Mouse (Mus musculus) ovary, adult 18-20 months (tissue): Measurements from ENCODE around the gene Tpk1.
A peak's percentile ranks its signal among the peaks of the same experiment; 100 is the strongest.

Experiments used
- DNase-seq: peaks from one replicate; pipeline ENCODE4 v3.0.0; 2022; ENCODE audit warnings: low spot score, mixed read lengths

Gene Tpk1

GRCm38 (mm10) chr6:43665677-43666546, at the start of gene Tpk1:
Gene Tpk1 (minus strand): TSS chr6:43666278.
- DNase-seq, result peak; percentile 86

DNA sequence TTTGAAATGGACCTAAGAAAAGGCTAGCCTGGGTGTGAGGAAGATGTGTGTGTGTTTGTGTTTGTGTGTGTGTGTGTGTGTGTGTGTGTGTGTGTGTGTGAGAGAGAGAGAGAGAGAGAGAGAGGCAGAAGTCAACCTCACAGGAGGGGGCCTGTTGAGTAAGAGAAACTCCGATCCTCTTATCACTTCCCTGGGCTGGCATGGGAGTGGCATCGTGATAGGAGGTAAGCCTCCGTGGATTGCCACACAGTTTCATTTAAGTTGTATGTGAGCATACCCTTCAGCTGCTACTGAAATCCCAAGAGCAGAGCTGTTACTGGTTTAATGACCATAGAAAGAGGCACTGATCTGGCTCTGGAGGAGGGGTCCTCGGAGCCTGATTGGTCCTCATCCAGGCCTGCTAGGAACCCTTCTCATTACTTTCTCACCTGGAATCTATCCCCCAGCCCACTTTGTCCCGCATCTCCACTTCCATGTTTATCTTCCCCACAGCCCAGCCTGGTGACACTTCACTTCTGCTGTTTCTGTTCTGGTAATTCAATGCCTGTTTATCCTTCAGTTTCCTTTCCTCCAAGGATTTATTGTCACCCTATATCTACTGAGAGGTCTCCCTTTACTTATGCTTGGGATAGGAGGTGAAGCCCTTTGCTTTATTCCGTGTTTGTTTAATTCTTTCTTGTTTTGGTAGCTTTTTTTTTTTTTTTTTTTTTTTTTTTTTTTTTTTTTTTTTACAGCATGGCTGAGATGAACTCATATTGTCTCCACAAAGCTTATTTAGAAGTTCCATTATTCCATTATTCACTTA, 36.9 kb upstream of the Tpk1 start:
- DNase-seq, result no peak

DNA sequence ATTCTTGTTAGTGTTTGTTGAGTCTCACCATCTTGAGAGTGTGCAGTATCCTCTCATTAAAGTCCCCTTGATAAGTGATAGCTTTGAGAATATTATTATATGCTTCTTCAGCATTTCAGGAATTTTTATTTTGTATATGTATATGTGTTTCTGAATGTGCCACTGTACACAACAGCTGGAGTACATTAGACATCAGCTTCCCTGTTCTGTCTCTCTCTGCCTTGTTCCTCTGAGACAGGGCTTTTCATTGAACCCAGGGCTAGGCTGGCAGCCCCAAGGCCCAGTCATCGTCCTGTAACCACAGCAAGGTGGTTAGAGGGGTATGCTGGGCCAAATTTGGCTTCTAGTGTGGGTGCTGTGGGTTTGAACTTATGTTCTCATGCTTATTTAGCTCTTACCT, 25.8 kb upstream of the Tpk1 start:
- DNase-seq, result no peak

GRCm38 (mm10) chr6:43685985-43686384, 19.9 kb upstream of the Tpk1 start:
- DNase-seq, result no peak

DNA sequence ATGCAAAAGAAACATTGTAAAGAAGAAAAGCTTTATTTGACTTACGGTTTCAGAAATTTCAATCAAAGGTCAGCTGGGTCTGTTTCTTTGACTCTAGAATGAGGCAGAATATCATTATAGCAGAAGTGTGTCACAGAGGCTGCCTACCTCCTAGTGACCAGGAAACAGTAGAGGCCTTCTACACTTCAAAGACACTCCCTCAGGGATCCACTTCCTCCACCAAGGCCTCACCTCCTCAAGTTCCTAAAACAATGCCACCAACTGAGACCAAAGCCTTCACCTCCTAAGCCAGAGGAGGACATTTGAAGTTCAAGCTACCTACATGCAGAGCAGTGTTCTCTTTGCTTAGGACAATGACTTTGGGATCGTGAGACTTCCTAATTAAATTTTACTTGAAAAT, 16.5 kb upstream of the Tpk1 start:
- no peak for DNase-seq

- no peak for DNase-seq
These were observed 12.7 kb upstream of the Tpk1 start for GRCm38 (mm10) chr6:43678689-43679212.

DNA sequence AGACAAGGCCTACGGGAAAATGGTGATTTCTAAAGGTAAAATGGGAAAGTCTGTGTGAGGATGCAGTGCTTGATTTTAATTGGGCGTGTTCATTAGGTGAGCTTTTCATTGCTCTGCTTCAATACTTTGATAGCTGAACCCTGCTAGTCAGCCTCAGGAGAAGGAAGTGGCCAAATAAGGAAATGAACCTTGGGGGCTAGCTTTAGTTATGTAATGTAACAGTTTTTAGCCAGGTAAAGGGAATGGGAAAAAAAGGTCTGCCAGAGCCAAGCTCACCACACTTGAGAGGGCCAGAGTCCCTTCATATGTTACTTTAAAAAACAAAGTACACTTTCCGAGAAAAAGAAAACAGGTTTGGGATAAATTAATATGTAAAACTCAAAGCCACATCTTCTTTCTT, 11.5 kb upstream of the Tpk1 start:
- DNase-seq, result no peak

DNA sequence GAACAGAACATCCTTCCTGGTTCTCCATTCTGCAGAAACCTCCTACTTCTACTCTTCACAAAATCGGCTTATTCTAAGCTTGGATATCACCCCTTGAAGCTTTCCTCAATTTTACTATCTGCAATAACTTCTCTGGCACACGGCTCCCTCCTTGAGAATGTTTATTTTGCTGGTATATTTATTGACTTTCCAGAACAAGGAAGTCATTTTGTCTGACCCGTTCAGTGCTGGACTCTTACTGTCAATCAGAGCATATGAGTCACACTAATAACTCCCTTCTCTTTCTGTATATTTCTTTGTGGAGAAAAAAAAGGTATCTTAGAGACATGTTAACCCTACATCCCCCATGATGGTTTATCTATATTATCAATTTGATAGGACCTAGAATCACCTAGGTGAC, 10.1 kb upstream of the Tpk1 start:
- no peak for DNase-seq

GRCm38 (mm10) chr6:43674986-43675760, 9.1 kb upstream of the Tpk1 start:
- no peak for DNase-seq

GRCm38 (mm10) chr6:43670939-43671338, 4.9 kb upstream of the Tpk1 start:
- DNase-seq, result no peak

DNA sequence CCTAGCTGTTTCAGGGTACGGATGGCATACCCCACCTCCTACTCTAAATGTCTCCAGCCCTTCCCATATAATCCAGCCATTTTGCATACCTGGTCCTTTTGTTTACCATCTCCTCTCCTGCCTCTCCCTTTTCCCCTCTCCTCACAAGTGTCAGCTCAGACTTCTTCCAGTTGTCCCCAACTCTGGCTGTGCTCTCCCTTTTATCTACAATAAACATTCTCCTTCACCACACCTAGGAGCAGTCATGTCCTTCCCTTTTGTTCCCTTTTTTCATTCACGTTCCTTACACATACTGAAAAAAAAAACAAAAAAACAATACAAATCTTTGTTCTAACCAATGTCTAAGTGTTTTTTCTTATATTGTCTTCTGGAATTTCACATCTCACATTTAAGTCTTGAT, 1.6 kb upstream of the Tpk1 start:
- no peak for DNase-seq

GRCm38 (mm10) chr6:43666611-43667400, 728 bp upstream of the Tpk1 start:
- no peak for DNase-seq

GRCm38 (mm10) chr6:43661822-43662221, 4.3 kb downstream of the Tpk1 start:
- no peak for DNase-seq

- DNase-seq, result no peak
These were observed 7.8 kb downstream of the Tpk1 start for GRCm38 (mm10) chr6:43658290-43658689.

DNA sequence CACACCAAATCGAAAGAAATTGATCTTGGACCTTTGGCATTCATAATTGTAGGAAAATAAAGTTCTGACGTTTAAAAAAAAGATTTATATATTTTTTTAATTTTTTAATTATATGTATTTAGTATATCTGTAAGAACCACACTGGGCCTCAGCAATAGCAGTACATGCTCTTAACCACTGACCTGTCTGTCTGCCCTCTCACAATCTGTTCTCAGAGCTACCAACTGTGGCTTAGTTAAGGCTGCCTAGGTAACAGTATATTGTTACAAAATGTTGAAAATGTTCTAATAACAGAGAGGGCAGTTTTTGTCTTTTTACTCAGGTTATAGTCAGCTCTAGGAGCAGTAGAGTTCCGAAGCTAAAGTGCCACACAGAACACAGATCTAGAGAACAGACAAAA, 8.2 kb downstream of the Tpk1 start:
- DNase-seq, result no peak

DNA sequence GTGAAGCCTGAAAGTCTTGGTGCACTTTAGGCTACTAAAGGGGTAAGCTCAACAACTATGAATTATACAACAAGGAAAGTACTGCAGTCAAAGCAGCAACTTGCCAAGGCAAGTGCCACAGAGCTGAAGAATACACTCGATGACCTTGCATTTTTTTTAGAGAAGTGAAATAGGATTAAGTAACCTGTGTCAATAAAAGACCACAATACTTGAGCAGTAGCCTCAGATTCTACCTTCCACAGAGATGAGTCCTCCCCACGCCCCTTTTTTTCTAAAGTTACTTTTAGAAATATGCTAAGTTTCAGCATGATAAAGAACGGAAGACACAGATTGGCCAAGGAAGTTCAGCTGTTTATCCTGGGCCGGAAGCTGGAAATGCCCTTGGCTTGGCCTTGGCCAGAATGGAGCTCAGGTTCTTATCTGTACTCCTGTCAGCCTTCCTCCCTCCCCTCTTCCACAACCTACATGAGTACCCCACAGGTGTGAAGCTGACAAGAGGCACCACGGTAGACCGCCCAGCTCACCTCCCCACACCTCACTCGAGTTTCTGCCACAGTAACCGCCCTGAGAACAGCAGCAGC, 11.1 kb downstream of the Tpk1 start:
- no peak for DNase-seq

DNA sequence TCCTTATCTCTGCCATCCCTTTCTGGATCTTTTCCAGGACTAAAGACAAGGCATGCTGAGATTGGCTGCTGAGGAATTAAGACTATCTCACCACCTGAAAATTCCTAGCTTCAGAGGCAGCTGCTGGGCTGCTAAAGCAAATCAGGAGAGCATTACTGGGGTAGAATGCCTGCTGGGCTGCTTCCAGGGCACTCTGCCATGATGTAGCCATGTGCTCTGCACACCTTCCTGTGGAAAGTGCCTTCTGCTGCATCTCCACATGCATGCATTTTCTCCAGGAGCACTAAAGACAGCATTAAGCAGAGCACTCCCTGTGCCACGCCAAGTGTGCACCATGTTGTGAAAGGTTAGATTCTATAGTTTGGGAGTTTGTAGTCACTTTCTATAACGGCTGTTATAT, 16.6 kb downstream of the Tpk1 start:
- no peak for DNase-seq

- DNase-seq, result no peak
These were observed 20.4 kb downstream of the Tpk1 start for GRCm38 (mm10) chr6:43645674-43646073.

GRCm38 (mm10) chr6:43645105-43645504, 21.0 kb downstream of the Tpk1 start:
- DNase-seq, result no peak

GRCm38 (mm10) chr6:43643718-43644117, 22.4 kb downstream of the Tpk1 start:
- DNase-seq, result no peak

DNA sequence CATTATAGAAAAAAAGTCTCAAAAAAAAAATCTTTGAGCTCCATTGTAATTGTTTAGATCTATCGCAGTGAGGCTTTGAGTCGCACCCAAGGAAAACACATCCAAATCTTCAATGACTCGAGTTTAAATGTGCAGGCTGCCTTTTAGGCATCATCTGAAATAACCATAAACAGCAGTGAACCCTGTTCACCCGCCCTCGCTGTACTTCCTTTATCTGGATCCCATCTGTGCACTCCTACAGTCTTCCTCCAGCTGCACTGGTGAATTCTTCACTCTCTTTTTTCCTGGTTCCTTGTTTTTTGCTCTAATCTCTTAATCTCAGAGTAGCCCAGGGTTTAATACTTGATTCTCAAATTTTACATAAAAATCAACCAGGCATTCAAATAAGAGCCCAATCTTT, 23.7 kb downstream of the Tpk1 start:
- no peak for DNase-seq
